In genomic region chr1:155096620-155097261, GRCm38 (mm10) we compare ENCODE assay signal across 8 mouse cellular contexts. TPM values are rescaled to one million over a fixed set of nuclear protein-coding genes. Genes with fewer than 3 reads are reported as not detected.
DNase-seq lines count a peak whose midpoint lies in the region; ATAC-seq and TF ChIP-seq lines count a peak whose summit lies in the region.

No protein-coding gene starts in this region.

- ATAC-seq in lung, embryonic 16.5 days (ENCODE audit: low read depth) = no peak
- no peak for ATAC-seq in limb, embryonic 15.5 days (ENCODE audit: insufficient number of reproducible peaks, low FRiP score, low TSS enrichment, low read depth)

- H3K9me3 ChIP-seq in lung, embryonic 16.5 days (ENCODE audit: control insufficient read depth, low read length) = no peaks in the 10 kb centered on the region
- no peaks in the 10 kb centered on the region for H3K9me3 ChIP-seq in limb, embryonic 15.5 days

- TF ChIP-seq POLR2A in embryonic fibroblast, embryonic 13.5 days (IDR thresholded peaks at IDR 0.05; ENCODE audit: low read depth, low read length) = peak; percentile 22; the same call in 1 of the 2 replicates

- no peaks in the 10 kb centered on the region for H3K27me3 ChIP-seq in lung, embryonic 16.5 days (ENCODE audit: control insufficient read depth, insufficient read depth, low read depth, low read length)
- no peaks in the 10 kb centered on the region for H3K27me3 ChIP-seq in limb, embryonic 15.5 days
- no peaks in the 10 kb centered on the region for H3K27me3 ChIP-seq in splenic B cell, adult 2 months (ENCODE audit: control insufficient read depth, insufficient read depth, low read length, poor library complexity, severe bottlenecking)

- no peaks in the 10 kb centered on the region for H3K36me3 ChIP-seq in lung, embryonic 16.5 days (ENCODE audit: control insufficient read depth, insufficient read depth, low read length)
- H3K36me3 ChIP-seq in limb, embryonic 15.5 days = no peaks in the 10 kb centered on the region
- H3K36me3 ChIP-seq in splenic B cell, adult 2 months (ENCODE audit: control insufficient read depth, insufficient read depth, low read length, poor library complexity, severe bottlenecking) = peaks cover 4% of the 10 kb centered on the region

- no peak overlapping the region for H3K9ac ChIP-seq in lung, embryonic 16.5 days (ENCODE audit: low read length)
- no peak overlapping the region for H3K9ac ChIP-seq in limb, embryonic 15.5 days

- no peak overlapping the region for H3K27ac ChIP-seq in lung, embryonic 16.5 days (ENCODE audit: low read length)
- H3K27ac ChIP-seq in embryonic fibroblast, embryonic 13.5 days (ENCODE audit: insufficient read depth, low read length) = peak overlapping the region; percentile 79
- H3K27ac ChIP-seq in limb, embryonic 15.5 days = no peak overlapping the region

- peak overlapping the region; percentile 99 for H3K4me3 ChIP-seq in lung, embryonic 16.5 days (ENCODE audit: low read length)
- H3K4me3 ChIP-seq in embryonic fibroblast, embryonic 13.5 days (ENCODE audit: insufficient read depth, low read length) = peak overlapping the region; percentile 90
- H3K4me3 ChIP-seq in limb, embryonic 15.5 days = no peak overlapping the region

- peaks cover 52% of the 10 kb centered on the region for H3K4me1 ChIP-seq in lung, embryonic 16.5 days (replicated peaks; ENCODE audit: control insufficient read depth, insufficient read depth, low read length)
- H3K4me1 ChIP-seq in embryonic fibroblast, embryonic 13.5 days (ENCODE audit: control insufficient read depth, insufficient read depth, low read length) = peaks cover 14% of the 10 kb centered on the region
- H3K4me1 ChIP-seq in limb, embryonic 15.5 days = peaks cover 39% of the 10 kb centered on the region

- no peak for DNase-seq in lung, adult 18-20 months
- DNase-seq in splenic B cell, adult 2 months (ENCODE audit: low read depth, low spot score) = peak; percentile 86
- DNase-seq in embryo, embryonic 10.5 days (ENCODE audit: low spot score) = no peak
- DNase-seq in left cerebral cortex, adult 18-20 months (ENCODE audit: low spot score in 2 of 2) = no peak
- no peak for DNase-seq in layer of hippocampus, adult 8-10 months (ENCODE audit: low spot score in 2 of 2)

- 71% methylated on average over 4 of the region's 4 CpGs for WGBS in lung, embryonic 16.5 days
- WGBS in limb, embryonic 15.5 days = 69% methylated on average over 4 of the region's 4 CpGs

- peak overlapping the region; percentile 60 for H3K4me2 ChIP-seq in lung, embryonic 16.5 days (ENCODE audit: low read depth, low read length)
- peak overlapping the region; percentile 79 for H3K4me2 ChIP-seq in limb, embryonic 15.5 days

- no peak for TF ChIP-seq CTCF in embryonic fibroblast, embryonic 13.5 days (IDR thresholded peaks at IDR 0.05; ENCODE audit: borderline replicate concordance, insufficient read depth, low read length)

RNA-seq across cellular contexts. Expression of gene Ier5, which starts 2.7 kb away (rescaled TPM):
- polyA plus RNA-seq in lung, embryonic 16.5 days (2015; fragmentation: Nextera tagmentation; extraction: Ambion mirVana) = 4.3 and 4.5 TPM in 2 replicates
- 37.2 and 48.4 TPM in 2 replicates for polyA plus RNA-seq in embryonic fibroblast, embryonic 13.5 days (2011; ENCODE audit: insufficient read length, low read depth, missing spikeins)
- 5.5 and 7.1 TPM in 2 replicates for polyA plus RNA-seq in limb, embryonic 15.5 days (2015; fragmentation: Nextera tagmentation; extraction: Ambion mirVana)
- total RNA-seq in left cerebral cortex, adult 18-20 months (2021) = 10 to 100 TPM; 76.3 to 83.2 TPM
- 10 to 100 TPM; 29.8 to 32.4 (median 31.2) TPM for total RNA-seq in layer of hippocampus, adult 8-10 months (2022)

RNA-seq across cellular contexts. Expression of gene Mr1, which starts 49.9 kb away (rescaled TPM):
- 13.9 and 14.0 TPM in 2 replicates for polyA plus RNA-seq in lung, embryonic 16.5 days (2015; fragmentation: Nextera tagmentation; extraction: Ambion mirVana)
- 13.4 and 13.8 TPM in 2 replicates for polyA plus RNA-seq in embryonic fibroblast, embryonic 13.5 days (2011; ENCODE audit: insufficient read length, low read depth, missing spikeins)
- polyA plus RNA-seq in limb, embryonic 15.5 days (2015; fragmentation: Nextera tagmentation; extraction: Ambion mirVana) = 9.6 and 10.5 TPM in 2 replicates
- 1 to 10 TPM; 3.2 to 3.6 TPM for total RNA-seq in left cerebral cortex, adult 18-20 months (2021)
- total RNA-seq in layer of hippocampus, adult 8-10 months (2022) = 1 to 10 TPM; 4.1 to 7.0 (median 4.9) TPM
